Mouse (Mus musculus) neutrophil, adult 59 days (primary cell): ENCODE measurements around the gene Tmco5b. TPM values are rescaled to one million over a fixed set of nuclear protein-coding genes. Genes with fewer than 3 reads are reported as not detected.

Experiments
- total RNA-seq, 2 experiments: library from RNA; stranded (reverse); gene quantifications; 1 replicate in 1 of 2; 2 replicates in 1 of 2; pipeline ENCODE4 v1.2.4; 2023

The Tmco5b gene
- not detected for total RNA-seq

DNA sequence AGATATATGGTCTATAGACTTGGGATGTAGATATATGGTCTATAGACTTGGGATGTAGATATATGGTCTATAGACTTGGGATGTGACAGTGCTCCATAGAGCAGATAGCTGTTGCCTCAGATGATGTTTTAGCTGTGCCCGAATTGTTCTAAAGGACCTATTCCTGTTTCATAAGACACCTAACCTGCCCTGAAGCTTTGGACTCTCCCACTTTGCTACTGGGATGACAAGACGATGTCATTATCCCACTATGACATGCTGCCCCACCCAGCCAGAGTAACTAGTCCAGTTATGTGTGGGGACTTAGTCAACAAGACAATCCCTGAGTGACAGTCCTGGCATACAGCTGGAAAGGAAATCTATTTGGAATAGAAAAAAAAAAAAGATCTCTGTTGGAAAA, at the start of gene Tmco5b:
Gene Tmco5b (plus strand): TSS at position 301 of the 400 bp plus-strand sequence.

Other genes with a start within 250 kb of the Tmco5b start
- gene Ryr3, start 68.6 kb upstream of the Tmco5b start, total RNA-seq, result not detected
- gene Fmn1, start 42.0 kb downstream of the Tmco5b start, total RNA-seq, result 1 to 10 TPM; 1.5 to 1.6 TPM